Mouse (Mus musculus): ENCODE measurements around the gene Meis1.

Meis1 gene

GRCm38 (mm10) chr11:18875001-18875902 is 143.5 kb downstream of the Meis1 start:
- DNase-seq, result no peak

DNA sequence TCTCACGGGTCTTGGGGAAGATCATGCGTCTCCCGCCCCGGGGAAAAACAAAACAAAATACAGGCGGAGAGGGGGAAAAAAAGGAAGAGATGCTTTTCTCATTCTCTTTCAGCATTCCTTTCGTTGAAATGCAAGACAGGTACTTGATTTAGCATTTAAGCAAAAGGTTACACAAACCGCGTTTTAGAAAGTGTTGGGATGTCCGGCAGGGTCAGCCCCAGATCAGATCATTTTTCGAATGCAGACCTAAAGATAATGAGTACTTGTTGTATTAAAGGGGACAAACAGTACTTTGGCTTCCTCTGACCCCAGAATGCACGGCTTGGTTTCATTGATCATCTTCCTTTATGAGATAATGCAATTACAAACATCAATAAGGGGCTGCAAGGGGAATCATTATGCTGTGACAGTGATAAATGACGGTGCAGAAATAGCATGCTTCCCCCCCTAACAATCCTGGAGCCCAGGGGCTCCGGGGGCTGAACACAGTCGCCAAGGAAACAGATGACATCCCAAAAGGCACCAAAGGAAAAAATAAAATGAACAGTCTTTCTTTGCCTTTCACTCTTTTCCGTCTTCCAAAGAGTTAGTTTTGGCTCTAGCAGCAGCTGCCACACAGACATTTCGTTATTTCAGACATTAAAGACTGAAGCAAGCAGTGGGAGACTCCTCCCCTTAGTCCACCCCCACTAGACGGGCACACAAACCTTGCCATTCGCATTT is 144.3 kb downstream of the Meis1 start:
- peak; percentile 46 for DNase-seq

DNA sequence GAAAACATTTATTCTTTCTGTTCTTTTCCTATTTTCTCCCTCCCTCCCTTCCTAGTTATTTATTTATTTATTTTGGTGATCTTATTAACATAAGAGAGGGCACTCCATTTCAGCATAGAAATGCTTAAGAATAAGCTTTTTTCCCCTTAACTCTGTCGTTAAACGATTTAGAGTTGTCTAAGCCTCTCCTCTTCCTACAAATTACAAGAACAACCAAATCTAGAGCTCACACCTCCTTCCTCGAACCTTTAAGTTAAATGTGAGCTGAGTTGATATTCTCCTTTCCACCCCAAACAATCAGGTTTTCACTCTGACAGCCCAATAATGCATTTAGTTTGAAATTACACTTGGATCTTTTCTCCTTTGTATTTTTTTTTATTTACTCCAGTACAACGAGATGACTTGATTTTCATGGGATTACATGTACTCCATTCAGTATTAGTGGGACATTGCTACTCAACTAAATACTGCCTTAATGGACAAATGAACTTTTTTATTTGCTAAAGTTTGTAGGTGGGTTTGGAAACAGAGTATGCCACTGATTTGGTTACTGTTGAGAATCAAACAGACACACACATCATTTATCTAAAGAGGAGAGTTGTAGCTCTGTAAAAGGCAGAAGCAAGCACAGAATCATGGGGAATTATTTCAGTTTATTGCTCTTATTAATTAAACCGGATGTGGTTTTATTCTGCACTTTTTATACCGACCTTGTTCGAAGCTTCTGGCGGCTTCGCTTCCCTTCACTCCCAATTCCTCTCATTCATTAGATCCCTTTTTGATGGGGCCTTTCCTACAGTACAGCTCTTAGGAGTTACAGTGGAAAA is 145.1 kb downstream of the Meis1 start:
- no peak for DNase-seq

- DNase-seq, result no peak
Observed at GRCm38 (mm10) chr11:18872793-18873192, 146.0 kb downstream of the Meis1 start.

GRCm38 (mm10) chr11:18872118-18872751 is 146.6 kb downstream of the Meis1 start:
- no peak for DNase-seq

DNA sequence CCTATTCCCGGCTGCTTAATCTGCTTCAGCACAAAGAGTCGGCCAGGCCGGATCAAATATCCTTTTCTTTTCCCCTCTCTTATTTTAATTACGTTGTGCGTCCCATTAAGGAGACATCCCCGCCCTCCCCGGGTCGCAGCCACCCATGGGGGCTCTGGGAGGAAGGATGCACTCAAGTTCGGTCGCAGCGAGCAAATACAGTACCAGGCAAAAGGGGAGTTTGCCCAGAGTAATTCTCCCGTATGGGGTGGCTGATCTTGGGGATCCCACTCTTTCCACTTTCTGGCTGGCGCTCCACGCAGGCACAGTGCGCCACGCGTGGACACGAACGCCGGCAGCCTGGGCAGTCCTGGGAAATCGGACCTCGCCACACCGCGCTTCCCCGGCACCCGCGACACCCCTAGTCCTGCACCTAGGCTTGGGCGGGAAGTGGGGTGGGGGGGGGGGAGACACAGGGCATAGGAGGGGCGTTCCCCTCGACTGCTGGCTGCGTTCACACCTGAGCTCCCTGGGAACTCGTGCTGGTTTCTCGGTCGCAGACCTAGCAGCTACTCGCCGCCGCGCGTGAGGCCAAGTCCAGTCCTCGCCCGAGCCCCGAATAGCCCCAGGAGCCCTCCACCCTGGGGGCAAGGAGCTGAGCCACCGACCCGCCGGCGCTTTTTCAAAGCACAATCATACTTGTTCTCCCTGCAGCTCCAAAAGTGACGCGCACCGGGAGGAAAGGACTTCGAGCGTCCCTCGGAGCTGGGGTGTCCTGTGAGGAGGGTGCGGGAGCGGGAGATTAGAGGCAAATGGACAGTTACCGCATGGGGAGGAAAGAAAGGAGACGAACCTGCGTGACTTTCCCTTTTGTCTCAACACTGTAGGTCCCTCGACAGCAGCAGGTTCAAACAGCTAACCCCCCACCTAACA is 147.4 kb downstream of the Meis1 start:
- peak; percentile 54 for DNase-seq

GRCm38 (mm10) chr11:18870121-18870931 is 148.5 kb downstream of the Meis1 start:
- no peak for DNase-seq

- no peak for DNase-seq
Observed at GRCm38 (mm10) chr11:18869429-18869969, 149.3 kb downstream of the Meis1 start.

DNA sequence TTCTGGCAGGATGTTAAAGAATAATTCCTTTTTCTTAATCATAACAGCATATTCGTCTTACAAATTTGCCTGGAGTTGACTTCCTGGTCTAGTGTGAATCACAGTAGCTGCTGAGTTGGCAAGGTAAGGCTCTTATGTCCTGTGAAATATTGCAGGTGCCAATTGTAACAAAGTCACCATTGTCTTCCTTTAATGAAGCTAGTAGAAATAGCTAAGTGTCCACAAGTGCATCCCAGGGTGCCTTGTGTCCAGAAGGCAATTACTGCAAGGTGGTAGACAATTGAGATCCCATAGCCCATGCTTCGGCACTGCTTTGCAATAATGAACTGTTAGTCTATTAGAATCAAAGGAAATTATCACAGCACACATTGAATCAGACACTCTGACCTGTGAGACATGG is 151.1 kb downstream of the Meis1 start:
- DNase-seq, result no peak

DNA sequence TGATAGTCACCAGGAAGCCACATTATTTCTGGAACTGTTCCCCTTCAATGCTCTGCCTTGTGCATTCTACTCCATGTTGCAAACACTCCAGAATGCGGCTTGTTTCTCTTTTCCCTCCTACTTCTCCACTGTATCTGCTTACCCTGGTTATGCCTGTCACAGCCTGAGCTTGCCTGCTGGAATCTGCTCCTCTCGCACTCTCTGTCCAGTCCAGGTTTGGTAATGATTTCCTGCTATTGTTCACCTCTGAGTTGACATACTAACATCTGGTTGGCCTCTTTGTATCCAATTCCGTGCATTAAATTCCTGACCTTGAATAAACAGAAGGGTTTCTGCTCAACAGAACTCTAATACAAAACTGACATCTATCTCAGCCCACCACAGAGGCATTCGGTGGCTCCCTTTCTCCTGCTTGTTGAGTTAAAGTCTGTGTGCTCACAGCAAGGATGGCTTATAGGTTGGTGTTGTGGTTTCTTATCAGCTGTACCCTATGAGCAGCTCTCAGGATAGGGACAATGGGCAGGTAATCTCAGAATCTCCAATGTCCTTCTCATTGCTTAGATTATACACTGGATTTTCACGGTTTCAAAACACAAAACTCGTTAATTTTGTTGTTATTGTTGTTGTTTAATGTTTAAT is 152.5 kb downstream of the Meis1 start:
- DNase-seq, result no peak

GRCm38 (mm10) chr11:18850772-18851171 is 168.0 kb downstream of the Meis1 start:
- DNase-seq, result no peak

- no peak for DNase-seq
Observed at GRCm38 (mm10) chr11:18847650-18848049, 171.1 kb downstream of the Meis1 start.

DNA sequence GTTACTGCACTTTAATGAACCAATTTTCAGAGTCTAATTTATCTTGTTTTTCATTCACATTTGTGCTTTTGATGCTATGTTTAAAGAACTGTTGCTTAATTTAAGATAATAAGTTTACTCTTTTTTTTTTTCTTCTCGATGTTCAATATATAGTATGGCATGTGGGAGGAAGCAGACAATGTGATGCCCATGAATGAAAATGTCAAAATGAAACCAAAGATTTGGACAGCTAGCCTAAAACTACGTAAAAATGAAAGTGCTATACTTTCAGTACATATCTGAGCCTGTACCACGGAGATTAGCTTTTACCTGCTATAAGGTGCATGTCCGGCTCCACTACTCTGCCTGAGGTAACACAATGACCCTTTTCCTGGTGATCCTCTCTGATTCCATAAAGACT is 172.3 kb downstream of the Meis1 start:
- DNase-seq, result no peak

- no peak for DNase-seq
Observed at GRCm38 (mm10) chr11:18845900-18846299, 172.9 kb downstream of the Meis1 start.

GRCm38 (mm10) chr11:18845466-18845865 is 173.3 kb downstream of the Meis1 start:
- no peak for DNase-seq

DNA sequence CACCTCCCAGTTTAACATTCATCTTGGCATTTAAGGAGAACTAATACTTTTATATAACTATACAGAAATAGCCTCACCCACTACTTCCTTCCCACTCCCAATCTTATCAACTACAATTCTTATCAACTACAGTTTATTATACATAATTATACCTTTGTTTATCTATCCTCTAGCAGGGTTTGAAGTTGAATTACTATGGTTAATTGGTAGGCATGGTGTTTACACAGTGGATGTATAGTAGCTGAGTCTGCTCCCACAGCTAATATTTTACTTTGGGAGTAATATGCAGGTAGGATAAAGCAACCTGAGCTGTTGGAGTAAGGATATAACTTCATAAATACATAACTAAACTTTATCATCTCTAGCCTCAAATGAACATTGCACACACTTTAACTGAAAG is 188.7 kb downstream of the Meis1 start:
- no peak for DNase-seq

All from lung, postnatal 10 days (tissue).